Mouse (Mus musculus): Measurements from ENCODE around the gene Tmem213. TPM values are rescaled to one million over a fixed set of nuclear protein-coding genes. Genes with fewer than 3 reads are reported as not detected.

Tmem213 gene
- total and polyA plus RNA-seq, 3 experiments = not detected

DNA sequence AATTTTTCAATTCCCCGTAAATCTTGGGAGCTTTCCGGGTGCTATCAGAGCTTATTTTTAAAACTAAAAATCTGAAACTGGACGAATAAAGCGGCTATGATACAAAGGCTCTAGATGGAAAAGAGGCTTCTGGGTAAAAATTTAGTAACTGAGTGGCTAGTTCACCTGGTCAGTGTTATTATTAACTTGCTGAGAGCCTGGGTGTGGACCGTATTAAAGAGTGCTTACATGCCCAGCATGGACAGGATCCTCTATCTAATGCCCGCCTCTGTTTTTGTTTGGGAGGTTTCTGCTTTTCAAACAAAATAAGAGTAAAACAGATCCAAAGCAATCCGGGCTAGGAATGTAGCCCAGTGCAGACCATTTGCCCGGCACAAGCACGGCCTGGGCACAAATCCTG lies 31.3 kb downstream of the Tmem213 start:
- Histone ChIP-seq H3K79me2 (ENCODE audit: control insufficient read depth, insufficient read depth, low read length, poor library complexity) (no peaks in the 10 kb centered on the region), H3K9me3 (replicated peaks; ENCODE audit: insufficient read depth, low read length) (no peaks in the 10 kb centered on the region), H3K36me3 (ENCODE audit: control insufficient read depth in 1 of 2, insufficient read depth in 2 of 2, low read length in 2 of 2) (no peaks in the 10 kb centered on the region), H3K27me3 (ENCODE audit: control insufficient read depth in 1 of 2, insufficient read depth in 2 of 2, low read length in 2 of 2) (no peaks in the 10 kb centered on the region), H3K27ac (ENCODE audit: control insufficient read depth, low read depth, low read length) (no peak overlapping the region), H3K4me1 (ENCODE audit: control insufficient read depth in 1 of 2, insufficient read depth in 2 of 2, low read length in 2 of 2) (no peaks in the 10 kb centered on the region), H3K9ac (ENCODE audit: control insufficient read depth, low read depth, low read length, poor library complexity, severe bottlenecking) (no peak overlapping the region), H3K4me3 (ENCODE audit: control insufficient read depth in 1 of 2, insufficient read depth in 1 of 2, low read depth in 2 of 2, low read length in 2 of 2) (no peak overlapping the region)
- TF ChIP-seq ZMIZ1 (IDR thresholded peaks at IDR 0.05; ENCODE audit: low read depth, low read length) = no peak
- TF ChIP-seq SIN3A (IDR thresholded peaks at IDR 0.05; ENCODE audit: low read length) = no peak
- TF ChIP-seq NRF1 (IDR thresholded peaks at IDR 0.05; ENCODE audit: insufficient read depth, low read depth, low read length, poor library complexity, severe bottlenecking) = no peak
- no peak for TF ChIP-seq MEF2A (IDR thresholded peaks at IDR 0.05; ENCODE audit: extremely low read depth, insufficient replicate concordance, low read depth, low read length, poor library complexity, severe bottlenecking)
- TF ChIP-seq ELF1 (IDR thresholded peaks at IDR 0.05; ENCODE audit: low read depth, low read length) = no peak
- TF ChIP-seq TCF12 (IDR thresholded peaks at IDR 0.05; ENCODE audit: low read depth, low read length) = no peak
- TF ChIP-seq SMC3 (IDR thresholded peaks at IDR 0.05; ENCODE audit: low read depth, low read length) = no peak
- TF ChIP-seq ETS1 (IDR thresholded peaks at IDR 0.05; ENCODE audit: low read depth, low read length) = no peak
- TF ChIP-seq TBP (IDR thresholded peaks at IDR 0.05; ENCODE audit: low read depth, low read length) = no peak
- no peak for TF ChIP-seq POLR2AphosphoS2 (IDR thresholded peaks at IDR 0.05; ENCODE audit: low read length)
- TF ChIP-seq MXI1 (IDR thresholded peaks at IDR 0.05; ENCODE audit: low read depth, low read length) = no peak
- TF ChIP-seq CTCF (IDR thresholded peaks at IDR 0.05 in 2 of 3, conservative IDR thresholded peaks at IDR 0.05 in 1 of 3; ENCODE audit: control insufficient read depth in 1 of 3, insufficient read depth in 1 of 3, low read depth in 2 of 3, low read length in 3 of 3, poor library complexity in 1 of 3, severe bottlenecking in 1 of 3) = no peak
- TF ChIP-seq USF1 (IDR thresholded peaks at IDR 0.05; ENCODE audit: low read depth, low read length) = no peak
- no peak for TF ChIP-seq GATA1 (IDR thresholded peaks at IDR 0.05; ENCODE audit: low read depth, low read length)
- no peak for TF ChIP-seq JUND (IDR thresholded peaks at IDR 0.05; ENCODE audit: low read depth, low read length)
- no peak for TF ChIP-seq ZKSCAN1 (IDR thresholded peaks at IDR 0.05; ENCODE audit: low read depth, low read length)
- TF ChIP-seq MYC (IDR thresholded peaks at IDR 0.05; ENCODE audit: low read depth, low read length) = no peak
- no peak for TF ChIP-seq EP300 (IDR thresholded peaks at IDR 0.05; ENCODE audit: low read depth in 1 of 2, low read length in 2 of 2)
- TF ChIP-seq USF2 (IDR thresholded peaks at IDR 0.05; ENCODE audit: borderline replicate concordance in 1 of 2, insufficient read depth in 1 of 2, low read depth in 1 of 2, low read length in 2 of 2) = no peak
- TF ChIP-seq RCOR1 (IDR thresholded peaks at IDR 0.05; ENCODE audit: low read depth, low read length) = no peak
- no peak for DNase-seq (ENCODE audit: low read depth, low spot score)

All from MEL (cell line).